Mouse (Mus musculus) left cerebral cortex, adult 18-20 months (tissue): ENCODE data around the gene Zfp865. TPM values are rescaled to one million over a fixed set of nuclear protein-coding genes. Genes with fewer than 3 reads are reported as not detected.
"Not testable (repeated sequence)": the region's sequence is repeated elsewhere in the genome, so short reads cannot be mapped to it uniquely, and the experiment has no call there.

Experiments used
- DNase-seq, 2 experiments: peaks; one replicate each; pipeline ENCODE4 v3.0.0; 2021 to 2022; ENCODE audit warnings: low spot score in 2 of 2, mixed read lengths in 1 of 2
- long read RNA-seq, 2 experiments: library from polyadenylated mRNA; stranded (forward); transcript quantifications; one replicate each; pipeline ENCODE4 v2.0.0; 2021
- total RNA-seq, 2 experiments: library from RNA; stranded (reverse); gene quantifications; 2 replicates each; pipeline ENCODE4 v1.2.3; 2021

Gene Zfp865
- 10 to 100 TPM; 34.9 to 35.5 TPM for total RNA-seq
- long read RNA-seq, experiment 1, partial matches to known transcripts: 1 of 5 reads
- long read RNA-seq, experiment 1, other reads (novel, unspliced or antisense): 0 of 5 reads
- long read RNA-seq, experiment 2, partial matches to known transcripts: 1 of 1 reads
- long read RNA-seq, experiment 2, other reads (novel, unspliced or antisense): 0 of 1 reads

DNA sequence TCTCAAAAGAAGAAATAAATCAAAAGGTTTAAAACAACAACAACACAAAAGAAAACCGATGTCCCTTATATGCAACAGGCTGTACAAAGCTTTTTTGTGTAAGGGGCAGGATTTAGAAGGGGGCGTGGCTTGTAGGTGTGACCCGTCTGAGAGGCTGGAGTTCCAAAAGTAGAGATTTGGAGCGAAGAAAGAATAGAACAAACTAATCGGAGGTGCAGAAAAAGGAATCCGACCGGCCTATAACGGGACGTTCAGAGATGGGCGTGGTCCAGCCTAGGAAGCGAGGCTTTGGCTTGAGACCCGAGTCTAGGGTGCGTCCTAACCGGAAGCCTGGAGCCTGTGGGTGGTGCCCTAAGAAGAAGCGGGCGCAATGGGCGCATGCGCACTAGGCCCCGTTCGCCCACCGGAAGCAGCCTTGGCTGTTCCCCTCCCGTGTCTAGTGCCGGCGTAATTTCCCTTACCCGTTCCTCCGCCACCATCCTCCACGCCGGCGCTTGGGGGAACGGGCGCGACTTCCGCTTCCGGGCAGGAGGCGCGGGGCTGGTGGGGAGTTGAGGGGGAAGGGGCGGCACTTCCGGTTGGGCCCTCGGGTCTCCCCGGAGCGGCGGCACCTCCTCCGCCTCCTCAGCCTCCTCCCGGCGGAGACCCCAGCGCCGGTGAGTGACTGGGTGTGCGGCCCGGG is at the start of gene Zfp865, which contains the start of gene Ccdc106:
Gene Zfp865 (plus strand): TSS at position 377 of the 682 bp plus-strand sequence.
Gene Ccdc106 (plus strand): TSS at position 554 of the 682 bp plus-strand sequence.
- peak; percentile 99 for DNase-seq

DNA sequence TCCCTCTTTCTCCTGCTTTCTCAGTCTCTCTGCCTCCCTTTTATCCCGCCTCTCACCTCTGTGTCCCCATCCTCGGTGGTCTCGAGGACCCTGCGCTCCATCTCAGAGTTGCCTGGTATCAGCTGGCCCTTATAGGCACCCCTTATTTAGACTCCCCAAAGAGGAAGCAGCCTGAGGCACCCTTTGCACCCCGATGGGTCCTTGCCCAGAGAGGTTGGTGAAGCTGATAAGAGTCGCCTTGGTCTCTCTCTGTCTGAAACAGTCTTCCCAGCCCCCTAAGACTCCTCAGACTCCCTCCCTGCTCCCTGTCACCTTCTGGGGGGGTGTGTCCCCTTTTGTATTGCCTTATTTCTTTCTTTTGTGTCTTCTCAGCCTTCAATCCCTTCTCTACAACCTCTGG is 49.1 kb upstream of the Zfp865 start, which contains the start of gene Sbk3:
Gene Sbk3 (minus strand): TSS at position 101 of the 400 bp plus-strand sequence.
- no peak for DNase-seq

DNA sequence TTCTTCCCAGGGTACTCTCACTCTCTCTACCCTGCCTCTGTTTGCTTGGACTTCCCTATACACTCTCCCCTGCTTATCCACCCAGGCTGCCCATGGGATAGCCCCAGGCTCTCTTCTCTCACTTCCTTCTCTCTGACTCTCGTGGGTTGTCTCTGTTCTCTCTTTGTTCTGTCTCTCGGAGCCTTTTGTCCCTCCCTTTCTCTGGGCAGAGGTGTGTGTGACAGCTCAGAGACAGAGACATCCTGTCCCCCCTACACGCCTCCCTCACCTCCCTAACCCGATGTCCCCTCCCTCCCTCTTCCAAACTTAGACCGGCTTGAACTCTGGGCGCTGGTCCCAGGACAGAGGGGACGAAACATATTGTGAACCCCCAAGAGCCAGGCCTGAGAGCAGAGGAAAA is 48.5 kb upstream of the Zfp865 start:
- DNase-seq: no peak

DNA sequence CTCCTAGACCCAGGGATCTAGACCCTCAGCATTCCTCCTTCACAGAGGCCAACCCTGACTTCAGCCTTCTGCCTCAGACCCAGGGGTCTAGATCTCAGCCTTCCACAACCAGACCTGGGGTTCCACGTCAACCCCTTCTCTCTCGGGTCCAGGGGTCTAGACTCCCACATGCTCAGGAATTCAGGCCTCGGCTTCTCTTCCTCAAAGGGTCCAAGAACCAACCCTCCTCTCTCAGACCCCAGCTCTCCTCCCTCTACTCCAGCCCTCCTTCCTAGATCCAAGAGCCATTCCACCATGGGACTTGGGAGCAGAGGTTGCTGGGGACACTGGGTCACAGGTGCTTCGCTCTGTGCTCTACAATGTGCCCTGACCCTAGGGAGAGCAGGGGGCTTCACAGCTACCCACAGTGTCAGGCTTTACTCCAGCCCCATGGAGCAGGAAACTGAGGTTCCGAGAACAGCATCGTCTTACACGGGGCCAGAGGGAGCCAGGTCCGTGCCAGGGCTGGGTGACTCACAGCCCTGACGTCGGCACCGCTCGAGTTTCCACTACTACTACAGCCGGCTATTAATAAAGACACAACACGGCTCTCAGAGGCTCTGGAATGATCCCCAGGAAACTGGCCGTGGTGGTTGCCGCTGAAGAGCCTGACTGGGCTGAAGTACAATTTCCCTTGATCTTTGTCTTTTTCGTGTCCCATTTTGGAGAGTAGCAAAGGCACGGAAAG is 47.7 kb upstream of the Zfp865 start:
- DNase-seq: no peak

DNA sequence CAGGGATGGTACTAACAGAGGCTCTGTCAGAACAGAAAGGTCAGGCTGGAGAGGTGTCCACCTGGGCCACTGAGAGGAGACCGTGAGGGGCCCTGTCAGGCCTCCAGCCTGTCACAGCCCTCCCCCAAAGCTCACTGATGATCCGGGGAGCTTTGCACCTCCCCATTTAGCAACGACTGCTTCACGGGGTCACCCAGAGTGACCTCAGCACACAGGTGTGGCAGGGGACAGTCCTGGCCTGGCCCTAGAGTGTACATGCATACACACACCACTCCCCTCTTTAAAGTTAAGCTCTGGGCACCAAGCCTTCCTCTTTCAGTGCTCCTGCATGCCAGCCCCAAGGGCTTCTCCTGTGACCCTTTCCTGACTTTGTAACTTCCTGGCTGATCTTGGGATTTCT is 44.7 kb upstream of the Zfp865 start:
- DNase-seq: no peak

DNA sequence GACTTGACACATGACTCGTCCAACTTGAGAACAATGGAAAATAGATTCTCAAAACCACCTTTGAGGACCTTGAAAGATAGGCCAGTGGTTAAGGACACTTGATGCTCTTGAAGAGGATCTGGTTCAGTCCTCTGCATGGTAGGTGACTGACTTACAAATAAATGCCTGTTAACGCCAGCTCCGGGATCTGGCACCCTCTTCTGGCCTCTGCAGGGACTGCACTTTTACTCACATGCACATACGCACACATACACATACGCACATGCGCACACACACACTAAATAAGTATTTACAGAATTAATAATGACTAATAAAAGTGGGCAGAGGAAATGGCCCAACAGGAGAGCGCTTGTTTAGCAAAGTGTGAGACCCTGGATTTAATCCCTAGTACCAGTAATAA is 43.3 kb upstream of the Zfp865 start:
- no peak for DNase-seq

DNA sequence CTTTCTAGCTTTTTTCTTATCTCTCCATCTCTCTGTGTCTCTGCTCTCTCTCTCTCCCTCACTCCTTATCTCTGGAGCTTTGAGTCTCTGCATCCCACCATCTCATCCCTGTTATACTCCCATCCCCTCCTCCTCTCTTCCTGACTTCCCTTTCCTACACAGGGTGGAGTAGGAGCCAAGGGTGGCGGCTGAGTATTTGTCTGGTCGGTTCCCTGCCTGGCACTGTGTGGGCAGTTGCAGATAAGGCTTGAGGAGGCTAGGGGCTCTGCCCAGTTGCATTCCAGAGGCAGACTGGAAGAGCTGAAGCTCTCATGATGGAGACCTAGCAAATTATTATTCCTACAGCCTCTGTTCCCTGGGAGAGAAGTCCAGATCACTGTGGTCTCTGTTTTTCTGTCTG is 31.9 kb upstream of the Zfp865 start:
- no peak for DNase-seq

DNA sequence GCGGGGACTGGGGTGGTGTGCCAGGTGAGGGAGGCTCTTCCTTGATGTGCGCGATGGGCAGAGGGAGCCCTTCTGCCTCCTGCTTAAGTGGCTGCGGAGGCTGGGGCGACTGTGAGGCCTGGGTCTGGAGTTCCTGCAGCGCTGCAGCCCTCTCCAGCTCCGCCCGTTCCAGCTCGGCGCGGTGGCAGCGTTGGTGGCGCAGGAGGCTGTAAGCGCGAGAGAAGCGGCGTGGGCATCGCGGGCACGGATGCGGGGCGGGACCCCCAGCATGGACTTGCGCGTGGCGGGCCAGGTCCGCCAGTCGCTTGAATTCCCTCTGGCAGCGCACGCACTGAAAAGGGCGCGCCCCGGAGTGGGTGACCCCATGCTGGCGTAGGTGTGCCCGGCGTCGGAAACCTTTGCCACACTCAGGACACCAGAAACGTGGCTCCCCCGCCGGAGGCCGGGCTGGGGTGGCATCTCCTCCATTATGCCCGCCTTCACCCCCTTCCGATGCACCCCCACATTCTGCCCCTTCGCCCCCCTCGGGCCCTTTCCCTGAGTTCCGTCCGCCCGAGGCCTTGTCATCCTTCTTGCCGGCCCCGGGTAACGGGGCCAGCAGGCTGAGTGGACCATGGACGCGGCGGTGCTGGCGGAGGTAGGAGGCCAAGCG is 26.7 kb upstream of the Zfp865 start:
- no peak for DNase-seq

DNA sequence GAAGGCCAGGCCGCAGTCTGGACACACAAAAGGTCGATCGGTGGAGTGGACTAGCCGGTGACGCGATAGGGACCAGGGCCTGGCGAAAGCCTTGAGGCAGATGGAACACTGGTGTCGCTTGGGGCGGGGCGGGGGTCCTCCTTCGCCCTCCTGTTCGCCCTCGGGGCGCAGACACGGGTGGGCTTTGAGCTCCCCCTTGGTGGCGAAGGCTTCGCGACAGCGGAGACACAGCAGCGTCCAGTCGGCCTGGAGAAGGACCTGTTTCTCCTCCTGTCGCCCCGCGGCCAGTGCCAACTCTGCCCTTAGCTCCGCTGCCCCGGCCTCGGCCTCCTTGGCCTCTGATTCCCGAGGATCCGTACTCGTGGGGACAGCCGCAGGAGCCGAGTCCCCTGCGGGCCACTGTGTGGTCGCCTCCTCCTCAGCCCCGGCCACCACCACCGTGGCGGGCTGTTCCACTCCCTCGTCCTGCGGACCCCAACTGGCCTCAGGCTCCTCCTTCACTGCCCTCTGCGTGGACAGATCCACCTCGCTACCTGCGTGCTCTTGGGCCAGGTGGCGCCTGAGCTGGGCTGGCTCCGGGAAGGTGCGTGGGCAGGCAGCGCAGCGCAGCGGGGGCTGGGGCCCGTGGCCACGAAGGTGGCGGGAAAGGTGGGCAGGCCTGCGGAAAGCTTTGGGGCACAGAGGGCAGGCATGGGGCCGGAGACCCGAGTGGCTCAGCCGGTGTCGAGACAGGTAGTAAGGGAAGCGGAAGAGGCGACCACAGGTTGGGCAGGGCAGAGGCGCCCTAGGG is 26.0 kb upstream of the Zfp865 start:
- no peak for DNase-seq

DNA sequence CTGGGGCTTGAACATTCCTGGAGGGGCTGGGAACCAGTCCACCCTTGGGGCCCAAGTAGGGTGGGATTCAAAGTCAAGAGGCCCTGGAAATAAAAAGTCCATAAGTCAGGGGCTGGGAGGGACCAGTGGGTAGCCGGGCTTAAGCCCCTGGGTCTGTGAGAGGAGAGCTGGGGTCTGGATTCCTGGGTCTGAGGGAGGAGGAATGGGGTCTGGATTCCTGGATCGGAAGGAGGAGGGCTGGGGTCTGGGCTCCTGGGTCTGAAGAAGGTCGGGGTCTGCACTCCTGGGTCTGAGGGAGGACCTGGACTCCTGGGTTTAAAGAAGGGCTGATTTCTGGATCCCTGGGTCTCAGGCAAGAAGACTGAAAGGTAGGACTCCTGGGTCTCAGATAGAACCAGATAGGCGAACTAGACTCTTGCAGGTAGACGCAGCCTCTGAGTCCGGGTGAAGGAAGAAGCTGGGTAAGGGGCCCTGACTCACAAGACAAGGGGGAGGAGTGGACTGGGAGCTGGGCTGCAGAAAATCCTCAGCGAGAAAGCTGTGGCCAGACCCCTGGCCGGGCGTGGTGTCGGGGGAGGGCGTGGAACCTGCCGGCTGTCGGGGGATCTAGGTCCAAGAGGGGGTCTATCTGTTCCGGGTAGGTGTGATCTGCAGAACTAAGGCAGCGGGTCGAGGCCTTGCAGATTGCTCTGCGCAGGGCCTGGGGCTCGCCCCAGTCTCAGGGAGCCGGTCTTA is 24.7 kb upstream of the Zfp865 start:
- DNase-seq: no peak

DNA sequence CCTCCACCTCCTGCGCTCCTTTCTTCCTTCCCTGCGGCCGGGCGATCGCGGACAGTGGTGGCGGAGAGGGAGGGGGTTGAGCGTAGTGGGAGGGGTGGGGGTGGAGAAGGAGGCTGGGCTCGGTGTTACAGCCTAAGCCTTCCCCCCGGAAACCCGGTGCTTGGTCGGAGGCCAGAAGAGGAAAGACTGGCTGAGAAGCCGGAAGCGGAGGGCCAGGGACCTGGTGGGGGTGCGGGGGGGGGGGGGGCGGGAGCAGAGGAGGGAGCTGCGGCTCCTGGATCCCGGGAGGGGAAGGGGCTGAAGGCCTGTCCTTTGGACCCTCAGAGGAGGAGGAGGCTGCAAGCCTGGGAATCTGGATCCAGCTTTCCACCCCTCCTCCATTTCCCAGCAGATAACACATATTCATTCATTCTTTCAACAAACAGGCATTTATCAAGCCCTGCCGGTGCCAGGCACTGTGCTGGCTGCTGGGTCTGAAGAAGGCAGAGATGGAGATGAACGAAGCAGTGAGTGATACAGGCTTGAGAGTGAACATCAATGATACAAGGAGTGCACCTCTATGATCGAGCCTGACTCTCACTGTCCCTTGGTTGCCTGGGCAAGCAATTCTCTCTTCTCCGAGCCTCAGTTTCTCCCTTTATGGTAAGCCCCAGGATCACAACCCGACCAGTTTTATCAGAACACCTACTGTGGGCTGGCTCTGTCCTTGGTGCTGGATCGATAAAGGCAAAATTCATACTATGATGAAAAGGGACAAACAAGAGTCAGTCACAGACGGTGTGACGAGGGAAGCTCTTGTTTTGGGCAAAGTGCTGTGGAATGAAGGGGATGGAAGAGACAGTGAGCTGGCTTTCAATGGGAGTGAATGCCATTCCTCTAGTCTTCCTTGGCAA is 23.9 kb upstream of the Zfp865 start, which contains the start of gene Zfp579:
Gene Zfp579 (minus strand): TSS at position 156 of the 893 bp plus-strand sequence.
- DNase-seq: peak; percentile 91 to 95

DNA sequence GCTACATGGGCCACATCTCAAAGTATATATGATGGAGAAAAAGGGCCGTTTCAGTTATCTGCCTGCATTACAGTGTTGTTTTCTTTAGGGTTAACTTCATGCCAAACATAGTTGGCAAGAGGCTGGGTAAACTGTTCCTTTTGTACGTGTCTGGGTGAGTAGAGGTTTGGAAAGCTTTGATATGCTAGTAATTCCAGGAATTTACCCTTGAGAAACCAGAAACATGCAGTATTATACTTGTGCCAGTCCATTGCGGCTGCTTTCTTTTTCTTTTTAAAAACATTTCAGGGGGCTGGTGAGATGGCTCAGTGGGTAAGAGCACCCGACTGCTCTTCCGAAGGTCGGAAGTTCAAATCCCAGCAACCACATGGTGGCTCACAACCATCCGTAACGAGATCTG is 23.2 kb upstream of the Zfp865 start:
- no peak for DNase-seq

DNA sequence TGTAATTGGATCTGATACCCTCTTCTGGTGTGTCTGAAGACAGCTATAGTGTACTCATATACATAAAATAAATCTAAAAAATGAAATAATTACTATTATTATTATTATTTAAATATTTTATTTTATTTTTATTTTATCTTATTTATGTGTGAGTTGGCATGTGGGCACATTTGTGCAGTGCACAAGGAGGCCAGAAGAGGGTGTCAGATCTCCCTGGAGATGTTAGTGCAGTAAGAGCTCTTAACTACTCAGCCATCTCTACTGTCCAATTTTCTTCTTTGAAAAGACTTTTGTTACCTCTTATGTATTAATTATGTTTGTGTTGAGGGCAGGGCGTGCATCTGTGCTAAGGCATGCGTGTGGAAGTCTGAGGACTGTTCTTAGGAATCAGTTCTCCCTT is 20.3 kb upstream of the Zfp865 start:
- DNase-seq: peak in 1 of 2 experiments; percentile 19

DNA sequence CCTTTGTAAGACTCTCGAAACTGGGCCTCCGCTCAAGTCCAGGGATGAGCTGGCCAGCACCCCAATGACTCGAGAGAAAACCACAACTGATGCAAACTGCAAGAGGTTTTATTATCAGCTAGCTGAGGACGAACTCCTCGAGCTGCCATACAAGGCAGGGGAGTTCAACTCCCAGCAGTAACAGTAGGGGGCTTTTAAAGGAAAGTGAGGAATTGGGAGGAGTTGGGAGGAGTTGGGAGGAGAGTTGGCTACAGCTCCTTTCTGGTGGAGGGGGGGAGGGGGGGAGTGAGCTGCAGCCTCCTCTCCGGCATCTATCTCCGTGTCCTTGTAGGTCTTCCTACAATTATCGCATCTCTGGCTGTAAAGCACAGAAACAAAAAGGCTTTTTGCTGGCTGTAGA is 17.3 kb upstream of the Zfp865 start:
- not testable (repeated sequence) for DNase-seq

DNA sequence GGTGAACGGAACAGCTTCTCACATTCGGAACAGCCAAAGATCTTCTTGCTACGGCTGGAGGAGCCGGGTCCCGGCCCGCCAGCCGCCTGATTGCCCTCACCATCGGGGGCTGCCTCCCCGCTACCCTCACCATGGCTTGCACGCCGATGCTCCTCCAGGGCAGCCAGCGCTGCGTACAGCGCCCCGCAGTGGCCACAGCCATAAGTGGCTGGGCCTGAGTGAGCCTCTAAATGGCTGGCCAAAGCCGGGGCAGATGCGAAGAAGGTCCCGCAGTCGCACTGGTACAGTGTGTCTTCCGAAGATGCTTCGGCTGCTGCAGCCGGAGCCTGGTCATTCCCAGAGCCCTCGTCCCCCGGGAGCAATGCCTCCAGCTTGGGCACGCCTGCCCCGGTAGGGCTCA is 11.9 kb upstream of the Zfp865 start:
- no peak for DNase-seq

DNA sequence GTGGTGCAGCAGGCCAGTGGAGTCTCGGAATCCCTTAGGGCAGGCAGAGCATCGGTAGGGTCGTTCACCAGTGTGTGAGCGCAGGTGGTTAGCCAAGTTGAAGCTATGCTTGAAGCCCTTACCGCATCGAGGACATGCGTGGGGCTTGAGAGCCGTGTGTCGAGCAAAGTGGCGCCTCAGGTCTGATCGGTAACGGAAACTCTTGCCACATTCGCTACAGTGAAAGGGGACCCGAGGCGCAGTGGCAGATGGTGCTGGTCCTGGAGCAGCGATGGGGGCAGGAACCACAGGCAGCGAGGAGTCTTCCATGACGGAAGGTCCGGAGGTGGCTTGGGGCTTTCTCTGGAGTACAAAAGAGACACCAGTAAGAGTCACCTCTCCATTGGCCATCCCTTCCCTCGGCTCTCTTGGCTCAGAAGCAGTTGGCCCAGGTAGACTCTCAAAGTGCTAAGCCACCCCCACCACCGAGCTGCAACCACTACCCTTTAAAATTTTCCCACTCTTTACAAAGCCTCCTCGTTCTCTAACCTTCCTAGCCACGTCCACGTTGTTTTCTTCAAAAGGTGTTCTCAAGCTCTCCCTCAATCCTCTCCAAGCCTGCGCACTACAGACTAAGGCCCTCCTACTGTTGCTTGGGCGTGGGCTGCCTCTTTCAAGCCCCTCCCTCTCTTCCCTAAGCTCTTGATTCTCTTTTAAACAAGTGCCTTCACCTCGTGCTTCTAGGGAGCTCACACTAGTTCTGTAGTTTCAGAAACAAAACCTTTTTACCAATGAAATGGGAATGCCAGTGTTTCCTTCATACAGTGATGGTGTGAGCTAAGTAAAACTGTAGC is 7.3 kb upstream of the Zfp865 start:
- DNase-seq: no peak

DNA sequence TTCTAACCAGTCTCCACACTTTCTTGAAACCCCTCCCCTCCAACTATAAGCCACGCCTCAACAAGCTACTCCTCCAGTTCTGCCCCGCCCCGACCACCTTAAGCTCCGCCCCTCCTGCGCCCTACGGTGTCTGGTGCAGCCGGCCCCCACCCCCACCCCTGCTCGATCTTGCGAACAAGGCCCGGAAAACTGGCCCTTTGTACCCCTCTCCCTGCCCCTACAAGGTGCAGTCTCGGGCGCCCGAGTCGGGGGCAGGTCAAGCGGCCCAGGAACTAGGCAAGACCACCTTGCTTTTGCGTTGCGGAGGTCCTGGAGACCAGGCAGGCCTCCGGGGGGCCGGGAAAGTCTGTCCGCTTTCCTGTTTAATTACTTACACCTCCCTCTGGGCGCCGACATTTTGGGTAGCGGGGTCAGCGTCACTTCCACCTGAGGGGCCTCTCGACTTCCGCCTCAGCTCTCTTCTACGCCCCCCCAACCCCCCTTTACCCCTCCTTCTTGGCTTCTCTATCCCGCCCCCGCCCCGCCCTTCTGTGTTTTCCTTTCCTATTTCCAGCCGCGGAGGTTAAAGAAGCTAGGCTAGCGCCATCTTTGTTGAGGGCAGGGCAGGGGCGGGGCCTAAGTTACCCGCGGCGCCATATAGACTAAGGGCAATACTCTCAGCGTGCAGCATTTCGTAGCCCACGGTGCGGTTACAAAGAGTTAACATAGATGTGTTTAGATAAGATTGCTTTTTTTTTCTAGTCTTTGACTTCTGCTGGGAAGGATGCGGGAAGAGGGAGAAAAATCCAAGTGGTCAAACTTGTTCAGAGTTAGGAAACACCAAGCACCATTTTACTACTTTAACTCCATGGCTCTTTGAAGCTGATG is 5.7 kb upstream of the Zfp865 start, which contains the start of the genes Zfp524 and Fiz1:
Gene Zfp524 (plus strand): TSS at position 165 of the 867 bp plus-strand sequence.
Gene Fiz1 (minus strand): TSS at position 447 of the 867 bp plus-strand sequence.
- peak; percentile 95 to 97 for DNase-seq
